Mouse (Mus musculus): ENCODE data around the gene Dab2. TPM values are rescaled to one million over a fixed set of nuclear protein-coding genes. Genes with fewer than 3 reads are reported as not detected.

Dab2 gene
- polyA plus RNA-seq, 1 experiment from 2014 or later, result 18.9 TPM

Other genes starting within 250 kb of the Dab2 start
- 1.5 TPM in 1 of 2 replicates, not detected in the other for gene C9, start 145.5 kb downstream of the Dab2 start, polyA plus RNA-seq (2015; fragmentation: Nextera tagmentation; extraction: Ambion mirVana)
- 4.0 and 16.1 TPM in 2 replicates for gene Fyb, start 223.1 kb downstream of the Dab2 start, polyA plus RNA-seq (2015; fragmentation: Nextera tagmentation; extraction: Ambion mirVana)